Mouse (Mus musculus) small intestine, adult 2 months (tissue): ENCODE data around the gene Rapgef4. TPM values are rescaled to one million over a fixed set of nuclear protein-coding genes. Genes with fewer than 3 reads are reported as not detected.
A peak's percentile ranks its signal among the peaks of the same experiment; 100 is the strongest.
"Not testable (repeated sequence)": the region's sequence is repeated elsewhere in the genome, so short reads cannot be mapped to it uniquely, and the experiment has no call there.

Experiments
- H3K27ac ChIP-seq: fragments of 200-500 bp; 2 replicates; pipeline ENCODE4 v1.5.1; 2012; ENCODE audit warnings: low read depth, low read length, control low read depth, inconsistent platforms; ENCODE audit not compliant: insufficient read depth
- H3K27me3 ChIP-seq: fragments of 200-500 bp; 2 replicates; pipeline ENCODE4 v1.6.1; 2012; ENCODE audit warnings: mild to moderate bottlenecking, moderate library complexity, low read length, inconsistent platforms; ENCODE audit not compliant: control insufficient read depth, insufficient read depth
- H3K36me3 ChIP-seq: fragments of 200-500 bp; 2 replicates; pipeline ENCODE4 v1.6.1; 2012; ENCODE audit warnings: mild to moderate bottlenecking, low read length, control low read depth, inconsistent platforms; ENCODE audit not compliant: control insufficient read depth, insufficient read depth
- H3K4me1 ChIP-seq: fragments of 200-500 bp; 2 replicates; pipeline ENCODE4 v1.6.1; 2012; ENCODE audit warnings: low read length, inconsistent platforms, mixed read lengths; ENCODE audit not compliant: control insufficient read depth, insufficient read depth, insufficient read length
- H3K4me3 ChIP-seq: fragments of 200-500 bp; 2 replicates; pipeline ENCODE4 v1.5.1; 2012; ENCODE audit warnings: low read depth, mild to moderate bottlenecking, control low read depth, inconsistent platforms, low read length, moderate library complexity
- CTCF ChIP-seq: fragments of 200-500 bp; IDR thresholded peaks from 2 replicates; pipeline ENCODE4 v1.5.1; 2012; ENCODE audit warnings: low read depth, mild to moderate bottlenecking, control low read depth, inconsistent platforms, low read length, moderate library complexity, mixed read lengths; ENCODE audit not compliant: insufficient replicate concordance, insufficient read length; ENCODE audit errors: extremely low read depth
- POLR2A ChIP-seq: fragments of 200-500 bp; IDR thresholded peaks from 2 replicates; pipeline ENCODE4 v1.6.1; 2012; ENCODE audit warnings: low read depth, mild to moderate bottlenecking, control low read depth, inconsistent platforms, low read length, moderate library complexity
- WGBS: fragments of 180-500 bp; shearing (Covaris S2); methylation state at CpG from one replicate; pipeline ENCODE4 v1.1.7; 2018; 5-methylcytosine and 5-hydroxymethylcytosine counted together
- polyA plus RNA-seq: library from polyadenylated mRNA; depleted of rRNA; stranded (reverse); fragments of >200 nt; gene quantifications from 2 replicates; pipeline ENCODE4 v1.2.3, GENCODE M21; 2012

Gene Rapgef4
- polyA plus RNA-seq, 1 experiment: 2.7 TPM

DNA sequence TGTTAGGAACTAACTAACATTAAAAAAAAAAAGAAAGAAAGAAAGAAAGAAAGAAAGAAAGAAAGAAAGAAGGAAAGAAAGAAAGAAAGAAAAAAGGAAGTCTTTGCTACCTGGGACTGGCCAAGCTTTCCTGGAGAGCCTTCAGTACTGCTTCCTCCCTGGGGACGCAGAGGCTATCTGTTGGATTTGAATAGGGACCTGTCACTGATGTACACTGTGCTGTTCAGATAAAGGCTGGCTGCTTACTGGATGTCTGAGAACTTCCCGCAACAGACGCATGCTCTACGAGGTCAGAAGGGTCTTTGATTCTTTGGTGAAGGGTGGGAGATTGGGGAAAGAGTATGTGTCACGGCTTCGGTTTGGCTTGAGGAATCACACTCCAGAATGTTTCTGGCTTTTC, 73.7 kb downstream of the Rapgef4 start:
- WGBS: 86% methylated on average over 6 of the region's 6 CpGs
- no peaks in the 10 kb centered on the region for H3K36me3 ChIP-seq
- TF ChIP-seq POLR2A (no peak), CTCF (no peak)
- H3K27me3 ChIP-seq: no peaks in the 10 kb centered on the region
- H3K4me1 ChIP-seq: no peaks in the 10 kb centered on the region; the same call in 1 of the 2 replicates
- 0 out of 2 replicates have a peak overlapping the region, but pooled peaks have one; percentile 12 for H3K27ac ChIP-seq
- H3K4me3 ChIP-seq: peak overlapping the region; percentile 2; the same call in 1 of the 2 replicates

DNA sequence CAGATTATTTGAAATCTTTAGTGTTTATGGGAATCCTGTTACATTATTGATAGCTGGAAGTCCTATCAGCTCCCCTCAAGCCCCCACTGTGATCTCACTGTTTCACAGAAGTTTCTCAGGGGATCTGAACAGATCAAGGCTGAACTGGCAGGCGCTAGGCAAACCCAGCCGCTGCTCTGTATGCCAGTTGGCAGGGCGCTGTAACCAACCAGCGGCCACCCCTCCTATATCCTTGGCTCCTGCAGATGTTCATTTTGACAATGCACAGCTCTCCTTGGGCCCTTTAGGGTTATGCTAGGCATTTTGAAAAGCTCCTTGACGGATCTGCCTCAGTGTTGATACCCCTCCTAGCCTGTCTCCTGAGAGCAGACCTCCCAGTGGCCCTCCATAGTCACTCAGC, 74.4 kb downstream of the Rapgef4 start:
- peak overlapping the region; percentile 12 for H3K4me3 ChIP-seq
- H3K27ac ChIP-seq: no peak overlapping the region
- 80% methylated on average over 5 of the region's 5 CpGs for WGBS
- H3K36me3 ChIP-seq: no peaks in the 10 kb centered on the region
- no peaks in the 10 kb centered on the region; the same call in 1 of the 2 replicates for H3K4me1 ChIP-seq
- no peaks in the 10 kb centered on the region for H3K27me3 ChIP-seq
- TF ChIP-seq CTCF (no peak), POLR2A (no peak)

DNA sequence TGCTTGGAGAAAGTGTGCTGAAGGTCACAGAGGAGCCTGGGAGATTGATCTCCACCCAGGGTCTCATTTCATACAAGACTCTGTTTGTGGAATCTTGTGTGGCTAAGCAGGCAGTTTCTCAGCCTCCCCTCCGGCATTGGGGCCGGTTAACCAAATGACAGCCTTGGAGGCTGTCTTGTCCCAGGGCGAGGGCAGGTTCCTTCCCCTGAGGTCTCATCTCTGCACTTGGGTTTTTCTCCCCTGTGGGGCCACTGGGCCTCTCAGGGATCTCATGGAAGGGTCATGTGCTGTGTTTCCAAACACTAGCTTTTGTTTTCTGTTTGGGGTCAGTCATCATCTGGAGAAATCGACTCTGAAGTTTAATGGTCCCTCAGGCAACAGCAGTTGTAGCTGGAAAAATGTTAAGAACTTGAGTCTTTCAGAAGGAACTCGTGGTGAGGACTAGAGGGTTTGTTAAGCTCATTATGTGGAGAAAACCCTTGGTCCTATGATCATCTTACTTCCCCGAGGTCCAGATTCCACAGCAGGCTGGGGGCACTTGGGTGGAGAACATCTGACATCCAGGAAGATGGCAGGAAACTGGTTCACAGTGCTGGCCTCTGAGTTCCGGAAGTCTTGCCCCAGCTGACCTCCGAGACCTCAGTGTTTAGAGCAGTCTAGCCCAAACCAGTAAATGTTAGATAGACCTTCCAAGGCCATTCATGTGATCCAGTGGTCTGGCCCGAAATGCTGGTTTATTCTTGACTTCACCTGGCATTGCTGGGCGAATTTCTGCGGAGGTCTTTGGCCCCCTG, 75.2 kb downstream of the Rapgef4 start:
- peak overlapping the region; percentile 34 for H3K4me3 ChIP-seq

DNA sequence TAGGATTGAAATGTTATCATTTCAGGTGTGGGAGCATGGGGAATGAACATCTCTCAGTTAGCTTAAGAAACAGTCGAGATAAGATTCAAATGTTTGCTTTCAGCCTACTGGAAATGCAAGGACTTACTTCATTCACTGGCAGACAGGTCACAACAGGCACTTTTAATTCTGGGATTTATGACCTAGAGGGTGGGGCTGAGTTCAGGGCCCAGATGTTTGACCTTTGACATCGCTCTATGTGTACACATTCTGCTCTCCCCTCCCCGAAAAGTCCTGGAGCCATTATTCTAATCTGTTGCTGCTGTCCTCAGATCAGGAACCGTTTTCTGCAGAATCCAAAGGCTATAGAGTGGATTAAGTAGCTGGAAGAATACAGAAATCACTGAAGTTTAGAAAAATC, 81.9 kb downstream of the Rapgef4 start:
- Histone ChIP-seq H3K4me3 (no peak overlapping the region), H3K36me3 (no peaks in the 10 kb centered on the region), H3K4me1 (no peaks in the 10 kb centered on the region), H3K27ac (no peak overlapping the region), H3K27me3 (no peaks in the 10 kb centered on the region)
- TF ChIP-seq POLR2A: no peak
- WGBS: 24% methylated on average over 4 of the region's 4 CpGs

More for the DNA sequence above, 75.2 kb downstream of the Rapgef4 start:
- 71% methylated on average over 11 of the region's 11 CpGs for WGBS
- Histone ChIP-seq H3K4me1 (no peaks in the 10 kb centered on the region; the same call in 1 of the 2 replicates), H3K36me3 (no peaks in the 10 kb centered on the region), H3K27me3 (no peaks in the 10 kb centered on the region), H3K27ac (no peak overlapping the region)
- TF ChIP-seq CTCF (no peak), POLR2A (no peak)

DNA sequence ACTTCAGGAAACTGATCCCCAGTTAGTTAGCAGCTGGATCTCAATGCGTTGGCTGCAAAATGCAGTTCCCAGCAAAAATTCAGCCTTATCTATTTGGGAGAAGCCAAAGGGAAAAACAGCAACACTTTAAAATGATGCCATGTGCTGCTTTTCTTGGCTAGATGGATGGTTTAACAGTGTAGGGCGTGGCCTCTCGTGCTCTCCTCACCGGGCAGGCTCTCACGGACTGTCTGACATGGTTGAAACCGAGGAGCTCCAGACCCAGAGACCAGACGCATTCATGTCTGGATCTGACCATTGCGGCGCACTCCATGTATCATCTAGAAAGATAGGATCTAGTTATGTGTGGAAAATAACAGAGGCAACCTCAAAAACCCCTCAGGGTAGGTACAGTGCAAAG, 87.5 kb downstream of the Rapgef4 start:
- TF ChIP-seq POLR2A: no peak
- TF ChIP-seq CTCF: no peak
- no peaks in the 10 kb centered on the region for H3K27me3 ChIP-seq
- no peak overlapping the region for H3K27ac ChIP-seq
- H3K36me3 ChIP-seq: no peaks in the 10 kb centered on the region
- no peak overlapping the region for H3K4me3 ChIP-seq
- H3K4me1 ChIP-seq: no peaks in the 10 kb centered on the region; the same call in 1 of the 2 replicates
- WGBS: 82% methylated on average over 9 of the region's 9 CpGs

DNA sequence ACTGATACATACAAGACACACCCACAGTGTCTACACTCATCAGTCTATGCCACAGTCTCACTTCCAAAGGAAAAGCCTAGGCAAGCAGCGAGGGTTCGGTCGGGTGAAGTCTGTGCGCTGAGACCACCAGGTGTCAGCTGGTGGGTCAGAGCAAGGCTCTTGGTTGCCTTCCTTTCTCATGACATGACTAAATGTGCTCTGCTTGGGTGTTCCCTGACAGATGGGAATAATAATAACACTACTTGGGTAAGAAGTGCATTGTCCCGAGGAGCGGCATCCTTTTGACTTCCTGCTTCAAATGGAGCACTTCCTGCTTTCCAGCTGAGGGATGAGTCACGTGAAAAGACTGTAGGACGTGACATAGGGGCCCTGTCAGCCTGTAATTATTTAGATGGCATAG, 89.0 kb downstream of the Rapgef4 start:
- 57% methylated on average over 8 of the region's 8 CpGs for WGBS
- H3K27me3 ChIP-seq: no peaks in the 10 kb centered on the region
- TF ChIP-seq POLR2A (no peak), CTCF (no peak)
- H3K4me1 ChIP-seq: no peaks in the 10 kb centered on the region; the same call in 1 of the 2 replicates
- H3K36me3 ChIP-seq: no peaks in the 10 kb centered on the region
- no peak overlapping the region for H3K4me3 ChIP-seq
- no peak overlapping the region for H3K27ac ChIP-seq

DNA sequence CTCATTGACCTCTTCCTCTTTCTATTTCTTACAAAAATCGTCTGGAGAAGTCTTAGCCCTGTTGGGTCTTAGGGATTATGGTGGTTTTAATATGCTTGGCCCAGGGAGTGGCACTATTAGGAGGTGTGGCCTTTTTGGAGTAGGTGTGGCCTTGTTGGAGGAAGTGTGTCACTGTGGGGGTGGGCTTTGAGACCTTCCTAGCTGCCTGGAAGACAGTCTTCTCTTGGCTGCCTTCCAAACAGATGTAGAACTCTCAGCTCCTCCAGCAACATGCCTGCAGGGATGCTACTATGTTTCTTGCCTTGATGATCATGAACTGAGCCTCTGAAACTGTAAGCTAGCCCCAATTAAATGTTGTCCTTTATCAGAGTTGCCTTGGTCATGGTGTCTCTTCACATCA, 92.1 kb downstream of the Rapgef4 start:
- 27% methylated on average over 1 of the region's 1 CpGs for WGBS
- not testable (repeated sequence) for H3K36me3 ChIP-seq, H3K4me3 ChIP-seq, H3K27me3 ChIP-seq, H3K4me1 ChIP-seq, H3K27ac ChIP-seq
